Mouse (Mus musculus): ENCODE data around the gene Rab3gap1. TPM values are rescaled to one million over a fixed set of nuclear protein-coding genes. Genes with fewer than 3 reads are reported as not detected.

Gene Rab3gap1
- total and polyA plus RNA-seq, 3 experiments = 21.7 to 37.5 (median 21.8) TPM

DNA sequence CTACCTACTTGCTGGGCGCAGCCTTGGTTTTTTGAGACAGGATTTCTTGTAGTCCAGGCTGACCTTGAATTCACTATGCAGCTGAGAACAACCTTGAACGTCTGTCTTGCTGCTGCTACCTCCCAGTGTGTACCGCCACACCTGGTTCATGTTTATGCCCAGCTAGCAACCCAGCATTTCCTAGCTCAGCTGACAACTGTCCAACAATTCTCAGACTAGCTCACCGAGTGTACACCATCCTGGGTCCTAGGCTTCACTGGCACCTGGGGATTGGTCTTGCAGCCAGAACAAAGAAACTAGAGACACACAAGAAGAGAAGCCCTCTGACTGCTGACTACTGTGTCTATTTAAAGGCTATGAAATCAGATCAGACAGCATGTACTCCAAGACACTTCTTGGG, 102.3 kb downstream of the Rab3gap1 start:
- in situ Hi-C loops (cut with MboI; ENCODE audit: low pct_ligation_motif_present, low pct_unique_long_range_greater_than_20kb, low sequenced_read_pairs) = no loop called here
- H3K4me1 ChIP-seq (ENCODE audit: control insufficient read depth in 1 of 2, insufficient read depth in 2 of 2) = no peaks in the 10 kb centered on the region
- H3K27me3 ChIP-seq (replicated peaks) = no peaks in the 10 kb centered on the region
- no peak overlapping the region for H3K9ac ChIP-seq (ENCODE audit: insufficient read depth, low read depth)
- peaks cover 9 to 37% of the 10 kb centered on the region in 2 experiments for H3K36me3 ChIP-seq (replicated peaks in 1 of 2; ENCODE audit: control insufficient read depth in 1 of 2, insufficient read depth in 1 of 2, low read length in 1 of 2)
- dilution Hi-C loops (cut with MboI; ENCODE audit: extremely low pct_ligation_motif_present, extremely low pct_unique_long_range_greater_than_20kb, low sequenced_read_pairs) = no loop called here
- TF ChIP-seq ELF1 (IDR thresholded peaks at IDR 0.05; ENCODE audit: low read depth, low read length) (no peak), ZNF384 (IDR thresholded peaks at IDR 0.05; ENCODE audit: low read depth, low read length) (no peak), GABPA (IDR thresholded peaks at IDR 0.05; ENCODE audit: insufficient replicate concordance, low read depth, low read length) (no peak), JUN (IDR thresholded peaks at IDR 0.05; ENCODE audit: insufficient read depth, low read depth, low read length) (no peak), JUND (conservative IDR thresholded peaks at IDR 0.05; ENCODE audit: low read depth, low read length) (no peak), POLR2AphosphoS2 (IDR thresholded peaks at IDR 0.05; ENCODE audit: low read depth, low read length) (no peak), USF2 (conservative IDR thresholded peaks at IDR 0.05; ENCODE audit: low read depth, low read length) (no peak), ZC3H11A (IDR thresholded peaks at IDR 0.05; ENCODE audit: low read depth, low read length) (no peak), HCFC1 (IDR thresholded peaks at IDR 0.05; ENCODE audit: low read depth, low read length) (no peak), CTCF (conservative IDR thresholded peaks at IDR 0.05 in 1 of 2, IDR thresholded peaks at IDR 0.05 in 1 of 2; ENCODE audit: low read depth in 2 of 2, low read length in 2 of 2) (no peak), POLR2A (IDR thresholded peaks at IDR 0.05; ENCODE audit: low read depth, low read length) (no peak), SMC3 (IDR thresholded peaks at IDR 0.05; ENCODE audit: low read depth, low read length) (no peak), ZKSCAN1 (IDR thresholded peaks at IDR 0.05; ENCODE audit: borderline replicate concordance, low read depth, low read length) (no peak), EP300 (IDR thresholded peaks at IDR 0.05; ENCODE audit: low read length) (no peak), BHLHE40 (IDR thresholded peaks at IDR 0.05; ENCODE audit: low read depth, low read length) (no peak), CHD2 (IDR thresholded peaks at IDR 0.05; ENCODE audit: low read length) (no peak)
- H3K27ac ChIP-seq (ENCODE audit: insufficient read depth, low read depth) = no peak overlapping the region
- DNase-seq (ENCODE audit: extremely low read depth) = no peak
- no peaks in the 10 kb centered on the region for H3K9me3 ChIP-seq (replicated peaks; ENCODE audit: low read length)
- H3K4me2 ChIP-seq (ENCODE audit: insufficient read depth, low read depth, poor library complexity, severe bottlenecking) = no peak overlapping the region
- no peaks in the 10 kb centered on the region for H3K79me2 ChIP-seq (replicated peaks; ENCODE audit: control insufficient read depth, extremely low read depth, insufficient read depth, poor library complexity, severe bottlenecking)
- no peak overlapping the region for H3K4me3 ChIP-seq (replicated peaks in 1 of 3; ENCODE audit: low read depth in 2 of 3, low read length in 2 of 3, poor library complexity in 1 of 3)

DNA sequence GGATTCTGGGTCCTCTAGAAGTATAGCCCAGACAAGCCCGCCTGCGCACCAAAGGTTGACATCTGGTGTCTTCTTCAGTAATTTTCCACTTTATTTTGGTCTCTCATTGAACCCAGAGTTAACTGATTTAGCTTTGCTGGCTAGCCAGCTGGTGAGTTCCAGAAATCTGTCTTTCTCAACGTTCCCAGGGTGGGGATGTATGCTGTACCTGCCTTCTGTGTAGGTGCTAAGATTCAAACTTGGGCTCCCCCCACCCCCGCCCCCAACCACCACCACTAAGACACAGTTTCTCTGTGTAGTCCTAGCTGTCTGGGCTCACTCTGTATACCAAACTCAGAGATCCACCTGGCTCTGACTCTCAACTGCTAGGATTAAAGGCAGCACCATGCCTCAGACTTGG, 105.5 kb downstream of the Rab3gap1 start:
- peaks cover 13 to 36% of the 10 kb centered on the region in 2 experiments for H3K36me3 ChIP-seq (replicated peaks in 1 of 2; ENCODE audit: control insufficient read depth in 1 of 2, insufficient read depth in 1 of 2, low read length in 1 of 2)
- H3K27ac ChIP-seq (ENCODE audit: insufficient read depth, low read depth) = no peak overlapping the region
- TF ChIP-seq ETS1 (conservative IDR thresholded peaks at IDR 0.05; ENCODE audit: low read depth, low read length) (no peak), POLR2AphosphoS2 (IDR thresholded peaks at IDR 0.05; ENCODE audit: low read depth, low read length) (no peak), MYC (IDR thresholded peaks at IDR 0.05; ENCODE audit: low read depth, low read length) (no peak), MAZ (IDR thresholded peaks at IDR 0.05; ENCODE audit: low read depth, low read length) (no peak)
- no peaks in the 10 kb centered on the region for H3K27me3 ChIP-seq (replicated peaks)
- no peaks in the 10 kb centered on the region for H3K9me3 ChIP-seq (replicated peaks; ENCODE audit: low read length)
- in situ Hi-C loops (cut with MboI; ENCODE audit: low pct_ligation_motif_present, low pct_unique_long_range_greater_than_20kb, low sequenced_read_pairs) (no loop called here), dilution Hi-C loops (cut with MboI; ENCODE audit: extremely low pct_ligation_motif_present, extremely low pct_unique_long_range_greater_than_20kb, low sequenced_read_pairs) (no loop called here)
- H3K79me2 ChIP-seq (replicated peaks; ENCODE audit: control insufficient read depth, extremely low read depth, insufficient read depth, poor library complexity, severe bottlenecking) = no peaks in the 10 kb centered on the region
- H3K4me3 ChIP-seq (replicated peaks in 1 of 3; ENCODE audit: low read depth in 2 of 3, low read length in 2 of 3, poor library complexity in 1 of 3) = no peak overlapping the region
- no peaks in the 10 kb centered on the region for H3K4me1 ChIP-seq (ENCODE audit: control insufficient read depth in 1 of 2, insufficient read depth in 2 of 2)
- no peak overlapping the region for H3K4me2 ChIP-seq (ENCODE audit: insufficient read depth, low read depth, poor library complexity, severe bottlenecking)
- H3K9ac ChIP-seq (ENCODE audit: insufficient read depth, low read depth) = no peak overlapping the region
- no peak for DNase-seq (ENCODE audit: extremely low read depth)
